Mouse (Mus musculus) lung, postnatal 10 days (tissue): Measurements from ENCODE around the gene Erg.

ENCODE experiments used
- DNase-seq: peaks from one replicate; pipeline ENCODE4 v3.0.0; 2021

The Erg gene

GRCm38 (mm10) chr16:95345882-95346281 is 240.5 kb downstream of the Erg start:
- DNase-seq = peak; percentile 86

- DNase-seq = peak; percentile 35
Measured at GRCm38 (mm10) chr16:95344961-95345360, 241.4 kb downstream of the Erg start.

- DNase-seq = no peak
Measured at GRCm38 (mm10) chr16:95342030-95342429, 244.4 kb downstream of the Erg start.

- peak; percentile 93 for DNase-seq
Measured at GRCm38 (mm10) chr16:95340885-95341791, 245.3 kb downstream of the Erg start.

GRCm38 (mm10) chr16:95332159-95332558 is 254.2 kb downstream of the Erg start:
- no peak for DNase-seq

GRCm38 (mm10) chr16:95321945-95322625 is 264.3 kb downstream of the Erg start:
- peak; percentile 51 for DNase-seq
